Mouse (Mus musculus) left cerebral cortex, postnatal 25 days (tissue): Measurements from ENCODE around the gene Gtpbp1. TPM values are rescaled to one million over a fixed set of nuclear protein-coding genes. Genes with fewer than 3 reads are reported as not detected.
"Not testable (repeated sequence)": the region's sequence is repeated elsewhere in the genome, so short reads cannot be mapped to it uniquely, and the experiment has no call there.

ENCODE experiments used
- DNase-seq, 2 experiments: peaks; one replicate each; pipeline ENCODE4 v3.0.0; 2022; ENCODE audit warnings: low spot score in 2 of 2, mixed read lengths in 1 of 2
- intact Hi-C: fragments of 180-260 bp; cut with DNase I; formaldehyde crosslinking; loops from one replicate; pipeline ENCODE4 v1.15.1; 2025
- total RNA-seq, 2 experiments: library from RNA; stranded (reverse); gene quantifications; 2 replicates each; pipeline ENCODE4 v1.2.3; 2021

Gtpbp1 gene
- total RNA-seq: 10 to 100 TPM; 42.5 to 47.7 TPM

GRCm38 (mm10) chr15:79690426-79691022 lies at the start of gene Gtpbp1:
Gtpbp1 (plus strand) TSS chr15:79690845.
- peak; percentile 99 to 100 for DNase-seq
- intact Hi-C loops: no loop called here

GRCm38 (mm10) chr15:79641135-79641817 lies 49.4 kb upstream of the Gtpbp1 start:
- intact Hi-C loops: no loop called here
- DNase-seq: peak in 1 of 2 experiments; percentile 78

- no peak for DNase-seq
- intact Hi-C loops: no loop called here
These were observed 45.2 kb upstream of the Gtpbp1 start for GRCm38 (mm10) chr15:79645483-79645882.

- intact Hi-C loops: no loop called here
- peak in 1 of 2 experiments; percentile 39 for DNase-seq
These were observed 42.5 kb upstream of the Gtpbp1 start for GRCm38 (mm10) chr15:79648130-79648529.

GRCm38 (mm10) chr15:79650569-79650968 lies 40.1 kb upstream of the Gtpbp1 start:
- no peak for DNase-seq
- intact Hi-C loops: no loop called here

- no peak for DNase-seq
- intact Hi-C loops: no loop called here
These were observed 39.2 kb upstream of the Gtpbp1 start for GRCm38 (mm10) chr15:79651481-79651880.

- peak in 1 of 2 experiments; percentile 72 for DNase-seq
- intact Hi-C loops: no loop called here
These were observed 34.2 kb upstream of the Gtpbp1 start for GRCm38 (mm10) chr15:79656451-79656850.

GRCm38 (mm10) chr15:79657837-79658530 lies 32.7 kb upstream of the Gtpbp1 start:
- peak; percentile 85 to 92 for DNase-seq
- intact Hi-C loops: no loop called here

GRCm38 (mm10) chr15:79658531-79659375 lies 31.9 kb upstream of the Gtpbp1 start, which contains the start of the genes Fam227a and Cby1:
Fam227a (minus strand) TSS chr15:79658956.
Cby1 (plus strand) TSS chr15:79659199.
- peak; percentile 98 for DNase-seq
- intact Hi-C loops: loop anchor here (1.0 kb wide), 1 partner anchor 30 kb away; no protein-coding TSS in a partner anchor

- intact Hi-C loops: no loop called here
- DNase-seq: no peak
These were observed 28.8 kb upstream of the Gtpbp1 start for GRCm38 (mm10) chr15:79661852-79662251.

- intact Hi-C loops: no loop called here
- DNase-seq: peak; percentile 52 to 85
These were observed 26.0 kb upstream of the Gtpbp1 start for GRCm38 (mm10) chr15:79664666-79665065.

- intact Hi-C loops: no loop called here
- no peak for DNase-seq
These were observed 21.4 kb upstream of the Gtpbp1 start for GRCm38 (mm10) chr15:79669195-79669594.

- intact Hi-C loops: no loop called here
- peak; percentile 88 to 94 for DNase-seq
These were observed 20.2 kb upstream of the Gtpbp1 start, which contains the start of gene Tomm22 for GRCm38 (mm10) chr15:79670249-79670971. Tomm22 (plus strand) TSS chr15:79670861.

GRCm38 (mm10) chr15:79670972-79671299 lies 19.7 kb upstream of the Gtpbp1 start:
- intact Hi-C loops: no loop called here
- no peak for DNase-seq

- DNase-seq, intact Hi-C loops: not testable (repeated sequence)
These were observed 18.8 kb upstream of the Gtpbp1 start for GRCm38 (mm10) chr15:79671828-79672348.

GRCm38 (mm10) chr15:79677936-79678335 lies 12.7 kb upstream of the Gtpbp1 start:
- no peak for DNase-seq
- intact Hi-C loops: no loop called here

GRCm38 (mm10) chr15:79681973-79682372 lies 8.7 kb upstream of the Gtpbp1 start:
- DNase-seq: no peak
- intact Hi-C loops: no loop called here

- intact Hi-C loops: no loop called here
These were observed 7.5 kb upstream of the Gtpbp1 start for GRCm38 (mm10) chr15:79683146-79683545.

More at GRCm38 (mm10) chr15:79683146-79683545, 7.5 kb upstream of the Gtpbp1 start:
- no peak for DNase-seq
